Mouse (Mus musculus): Measurements from ENCODE around the gene Adcy1.

DNA sequence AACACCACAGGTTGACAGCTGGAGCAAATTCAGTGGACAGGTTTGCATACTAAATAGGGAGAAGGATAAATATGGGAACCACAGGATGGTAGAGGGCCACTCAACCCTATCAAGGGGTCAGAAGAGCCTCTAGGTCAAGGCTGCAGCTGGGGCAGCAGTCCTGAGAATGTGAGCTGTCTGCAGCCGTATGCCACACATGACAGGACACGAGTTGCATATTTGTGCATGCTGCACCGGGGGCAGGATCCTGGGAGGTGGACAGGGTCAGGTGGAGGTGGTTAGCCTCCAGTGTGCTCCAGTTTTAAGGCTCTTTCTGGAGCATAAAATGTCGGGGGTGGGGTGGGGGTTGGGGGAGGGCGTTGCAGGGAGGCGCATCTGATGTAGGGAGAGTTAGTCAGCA is 8.3 kb downstream of the Adcy1 start:
- TF ChIP-seq CTCF (IDR thresholded peaks at IDR 0.05; ENCODE audit: low read depth), result no peak
- TF ChIP-seq EP300 (IDR thresholded peaks at IDR 0.05; ENCODE audit: low read depth), result no peak
